Mouse (Mus musculus): ENCODE data around the gene Cct6b. TPM values are rescaled to one million over a fixed set of nuclear protein-coding genes. Genes with fewer than 3 reads are reported as not detected.

Cct6b gene
- total RNA-seq (2014; fragmentation: Nextera tagmentation) (0.87 and 0.92 TPM in 2 replicates), total RNA-seq (2017) (not detected in 2 replicates)

- ATAC-seq (replicated peaks; ENCODE audit: low FRiP score, low TSS enrichment, poor library complexity, severe bottlenecking) = peak; percentile 97
Measured at GRCm38 (mm10) chr11:82763742-82764437, at the start of gene Cct6b, which contains the start of gene Zfp830. TSS of gene Cct6b (minus strand) at chr11:82764321. TSS of gene Zfp830 (plus strand) at chr11:82764345.

DNA sequence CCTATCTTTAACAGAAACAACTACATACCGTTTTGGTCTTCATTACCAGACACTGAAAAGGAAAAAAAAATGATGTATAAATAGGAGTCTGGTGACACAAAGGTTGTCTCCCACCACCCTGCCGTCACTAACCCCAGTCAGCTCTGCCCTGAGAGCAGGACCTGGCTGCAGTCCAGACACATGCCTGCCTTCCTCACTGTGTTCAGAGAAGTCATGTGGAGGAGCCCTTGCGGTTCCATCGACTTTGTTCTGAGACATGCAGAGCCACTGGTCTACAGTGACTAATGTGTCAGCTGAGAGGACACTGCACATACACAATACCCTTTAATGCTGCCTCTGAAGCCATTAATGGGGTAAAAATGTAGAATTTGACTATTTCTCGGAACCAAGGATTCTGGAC lies 44.4 kb upstream of the Cct6b start:
- ATAC-seq (replicated peaks; ENCODE audit: low FRiP score, low TSS enrichment, poor library complexity, severe bottlenecking) = no peak

DNA sequence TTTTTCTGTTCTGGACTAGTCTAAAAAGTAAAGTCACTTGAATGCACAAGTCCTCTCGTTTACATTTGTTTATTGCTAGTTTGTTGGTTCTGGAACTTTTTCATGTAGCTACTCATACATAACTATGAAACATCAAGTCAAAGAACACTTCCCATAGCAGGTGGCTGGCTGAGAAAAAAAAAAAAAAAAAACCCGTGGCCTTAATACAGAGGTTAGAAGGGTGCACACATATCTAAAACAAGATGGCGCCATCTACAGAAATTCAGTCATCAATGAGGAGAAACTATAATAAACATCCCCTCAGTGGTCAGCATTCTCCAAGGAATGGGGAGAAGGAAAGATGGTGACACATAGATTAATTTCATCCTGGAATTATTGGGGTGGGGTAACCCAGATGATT lies 43.2 kb upstream of the Cct6b start:
- ATAC-seq (replicated peaks; ENCODE audit: low FRiP score, low TSS enrichment, poor library complexity, severe bottlenecking) = no peak

GRCm38 (mm10) chr11:82806656-82807055 lies 42.5 kb upstream of the Cct6b start:
- ATAC-seq (replicated peaks; ENCODE audit: low FRiP score, low TSS enrichment, poor library complexity, severe bottlenecking) = peak; percentile 50

GRCm38 (mm10) chr11:82783453-82783852 lies 19.3 kb upstream of the Cct6b start:
- ATAC-seq (replicated peaks; ENCODE audit: low FRiP score, low TSS enrichment, poor library complexity, severe bottlenecking) = no peak

GRCm38 (mm10) chr11:82782197-82782596 lies 18.1 kb upstream of the Cct6b start:
- no peak for ATAC-seq (replicated peaks; ENCODE audit: low FRiP score, low TSS enrichment, poor library complexity, severe bottlenecking)

GRCm38 (mm10) chr11:82780983-82781903 lies 17.1 kb upstream of the Cct6b start, which contains the start of gene Lig3:
TSS of gene Lig3 (plus strand) at chr11:82781108.
- ATAC-seq (replicated peaks; ENCODE audit: low FRiP score, low TSS enrichment, poor library complexity, severe bottlenecking) = peak; percentile 87

DNA sequence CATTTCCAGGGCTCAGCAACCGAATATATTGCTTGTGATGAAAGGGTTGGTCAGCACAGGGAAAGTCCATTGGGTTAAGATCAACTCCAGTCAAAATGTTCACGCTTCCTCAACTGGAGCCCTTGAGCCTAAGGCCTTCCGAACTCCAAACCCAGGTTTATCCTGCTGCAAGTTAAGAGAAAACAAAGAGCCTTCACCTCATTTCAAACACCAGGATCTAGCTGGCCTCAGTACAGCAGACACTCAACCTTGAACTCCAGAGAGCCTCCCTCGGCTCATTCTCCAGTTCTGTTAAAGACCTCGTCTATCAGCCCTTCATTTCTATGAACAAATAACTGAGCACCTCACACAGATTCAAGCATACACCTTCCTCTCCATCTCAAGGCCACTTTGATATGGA lies 16.0 kb upstream of the Cct6b start:
- no peak for ATAC-seq (replicated peaks; ENCODE audit: low FRiP score, low TSS enrichment, poor library complexity, severe bottlenecking)

GRCm38 (mm10) chr11:82764438-82764924 lies 360 bp upstream of the Cct6b start:
- peak; percentile 45 for ATAC-seq (replicated peaks; ENCODE audit: low FRiP score, low TSS enrichment, poor library complexity, severe bottlenecking)

DNA sequence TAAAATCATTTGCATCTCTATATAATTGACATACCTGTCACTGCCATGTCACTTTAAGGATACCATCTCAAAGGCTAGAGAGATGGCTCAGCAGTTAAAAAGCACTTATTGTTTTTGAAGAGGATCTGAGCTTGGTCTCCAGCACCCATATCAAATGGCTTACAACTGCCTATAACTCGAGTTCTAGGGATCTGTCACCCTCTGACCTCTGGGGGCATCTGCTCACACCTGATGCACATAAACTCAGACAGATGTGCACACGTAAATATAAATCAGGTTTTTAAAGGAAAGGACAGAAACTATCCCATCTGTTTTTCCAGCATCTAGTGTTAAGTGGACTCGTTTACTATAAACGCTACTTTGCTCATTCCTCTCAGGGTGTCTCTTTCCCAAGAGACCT lies 860 bp downstream of the Cct6b start:
- ATAC-seq (replicated peaks; ENCODE audit: low FRiP score, low TSS enrichment, poor library complexity, severe bottlenecking) = 0 out of 2 replicates have a peak, but pooled peaks have one; percentile 19

DNA sequence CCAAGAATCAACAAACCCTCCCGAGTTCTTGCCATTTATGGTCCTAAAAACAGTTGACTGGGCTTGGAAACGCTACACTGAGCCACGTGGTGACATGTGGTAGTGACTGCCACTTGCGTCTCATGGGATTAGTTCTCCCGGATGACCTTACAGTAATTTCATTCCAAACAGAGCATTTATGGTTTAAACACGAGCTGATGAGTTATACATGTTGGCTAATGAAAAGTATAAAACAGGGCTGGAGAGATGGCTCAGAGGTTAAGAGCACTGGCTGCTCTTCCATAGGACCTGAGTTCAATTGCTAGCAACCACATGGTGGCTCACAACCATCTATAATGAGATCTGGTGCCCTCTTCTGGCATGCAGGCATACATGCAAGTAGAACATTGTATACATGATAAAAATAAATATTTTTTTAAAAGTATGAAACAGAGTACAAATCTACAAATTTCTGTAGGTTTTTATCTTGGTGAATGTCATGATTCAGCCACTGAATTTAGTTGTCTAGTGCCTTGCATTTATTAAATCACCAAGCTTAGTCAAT lies 1.8 kb downstream of the Cct6b start:
- no peak for ATAC-seq (replicated peaks; ENCODE audit: low FRiP score, low TSS enrichment, poor library complexity, severe bottlenecking)

GRCm38 (mm10) chr11:82755919-82756318 lies 8.2 kb downstream of the Cct6b start:
- ATAC-seq (replicated peaks; ENCODE audit: low FRiP score, low TSS enrichment, poor library complexity, severe bottlenecking) = no peak

GRCm38 (mm10) chr11:82752349-82753115 lies 11.6 kb downstream of the Cct6b start:
- ATAC-seq (replicated peaks; ENCODE audit: low FRiP score, low TSS enrichment, poor library complexity, severe bottlenecking) = peak; percentile 70; the same call in 1 of the 2 replicates

DNA sequence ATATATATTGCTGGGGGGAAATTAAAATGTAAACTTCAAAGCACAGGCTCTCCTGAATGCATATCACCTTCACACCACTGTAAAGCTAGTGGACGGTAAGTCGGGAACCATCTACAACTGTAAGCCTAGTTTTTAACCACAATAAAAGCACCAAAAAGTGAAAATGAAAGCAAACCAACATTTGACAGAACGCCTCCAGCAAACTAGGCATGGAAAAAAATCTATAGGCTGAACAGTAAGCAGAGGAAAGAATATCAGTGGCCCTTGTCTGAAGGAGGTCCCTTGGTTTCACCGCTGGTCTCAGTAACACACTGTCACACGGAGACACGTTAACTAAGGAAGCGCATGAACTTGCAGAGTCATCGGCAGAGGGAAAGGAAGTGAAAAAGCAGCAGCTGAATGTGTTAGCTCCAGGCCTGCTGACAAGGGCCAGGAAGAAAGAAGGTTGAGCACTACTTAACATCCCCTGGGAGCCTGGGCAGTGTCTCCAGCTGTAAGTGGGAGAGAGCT lies 17.2 kb downstream of the Cct6b start:
- ATAC-seq (replicated peaks; ENCODE audit: low FRiP score, low TSS enrichment, poor library complexity, severe bottlenecking) = peak; percentile 88

DNA sequence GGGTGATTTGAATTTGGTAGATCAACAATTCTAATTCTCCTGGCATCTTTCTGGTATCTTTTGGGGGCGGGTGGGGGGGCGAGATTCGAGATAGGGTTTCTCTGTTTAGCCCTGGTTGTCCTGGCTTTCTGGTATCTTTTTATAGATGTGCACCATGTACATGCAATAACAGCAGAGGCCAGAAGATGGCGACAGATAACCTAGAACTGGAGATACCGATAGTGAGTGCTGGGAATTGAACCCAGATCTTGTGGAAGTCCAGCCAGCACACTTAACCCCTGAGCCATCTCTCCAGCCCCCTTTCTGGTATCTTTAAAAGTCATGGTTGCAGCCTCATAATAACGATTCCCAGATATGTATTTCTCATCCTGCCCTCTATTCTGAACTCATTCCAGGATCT lies 18.0 kb downstream of the Cct6b start:
- ATAC-seq (replicated peaks; ENCODE audit: low FRiP score, low TSS enrichment, poor library complexity, severe bottlenecking) = peak; percentile 63; the same call in 1 of the 2 replicates

DNA sequence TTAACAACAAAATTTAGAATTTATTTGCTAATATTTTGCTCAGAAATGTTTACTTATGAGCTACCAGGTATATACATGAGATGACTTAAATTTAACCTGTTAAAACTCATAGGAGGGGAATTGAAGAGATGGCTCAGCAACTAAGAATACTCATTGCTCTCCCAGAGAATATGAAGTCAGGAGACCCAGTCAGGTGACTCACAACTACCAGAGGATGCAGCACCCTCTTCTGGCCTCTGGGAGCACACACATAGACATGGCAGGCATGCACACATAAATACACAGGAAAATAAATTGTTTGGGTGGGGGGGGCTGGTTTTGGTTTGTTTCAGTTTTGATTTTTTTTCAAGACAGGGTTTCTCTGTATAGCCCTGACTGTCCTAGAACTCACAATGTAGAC lies 25.1 kb downstream of the Cct6b start:
- no peak for ATAC-seq (replicated peaks; ENCODE audit: low FRiP score, low TSS enrichment, poor library complexity, severe bottlenecking)

DNA sequence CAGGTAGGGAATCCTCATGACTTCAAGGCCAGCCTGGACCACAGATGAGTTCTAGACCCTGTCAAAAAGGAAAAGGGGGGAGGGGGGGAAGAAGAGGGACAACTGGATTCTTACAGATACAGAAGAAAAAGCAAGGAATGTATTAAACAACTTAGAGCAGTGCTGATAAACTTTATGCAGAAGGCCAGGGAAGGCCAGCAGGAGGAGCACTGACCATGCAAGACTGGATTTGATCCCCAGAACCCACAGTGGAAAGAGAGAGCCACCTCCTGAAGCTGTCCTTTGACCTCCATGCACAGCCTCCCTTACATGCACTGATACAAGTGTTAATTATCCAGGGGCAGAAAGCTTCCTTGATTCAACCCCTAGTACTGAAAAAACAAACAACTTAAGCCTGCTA lies 29.9 kb downstream of the Cct6b start:
- no peak for ATAC-seq (replicated peaks; ENCODE audit: low FRiP score, low TSS enrichment, poor library complexity, severe bottlenecking)

GRCm38 (mm10) chr11:82726862-82727261 lies 37.3 kb downstream of the Cct6b start:
- no peak for ATAC-seq (replicated peaks; ENCODE audit: low FRiP score, low TSS enrichment, poor library complexity, severe bottlenecking)

DNA sequence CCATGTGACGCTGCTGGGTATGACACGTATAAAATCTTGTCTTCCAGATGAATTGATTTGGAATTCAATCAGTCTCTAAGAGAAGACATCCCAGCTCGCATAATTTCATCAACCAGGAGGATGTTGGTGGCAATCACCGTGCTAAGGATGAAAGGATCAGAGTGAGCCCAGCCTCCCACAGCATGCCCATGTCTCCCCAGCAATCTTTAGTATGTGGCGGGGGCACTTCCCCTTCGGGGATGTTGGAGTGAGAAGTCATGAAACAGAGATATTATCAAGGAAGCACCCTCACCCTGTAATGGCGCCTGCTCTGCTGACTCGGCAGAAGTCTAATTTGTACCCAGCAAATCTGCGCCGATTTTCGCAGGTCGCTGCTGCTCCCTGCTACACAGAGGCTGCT lies 44.8 kb downstream of the Cct6b start:
- no peak for ATAC-seq (replicated peaks; ENCODE audit: low FRiP score, low TSS enrichment, poor library complexity, severe bottlenecking)
